Mouse (Mus musculus) erythroblast, embryonic 14.5 days (primary cell): ENCODE measurements around the gene Obp1b. TPM values are rescaled to one million over a fixed set of nuclear protein-coding genes. Genes with fewer than 3 reads are reported as not detected.
"Not testable (repeated sequence)": the region's sequence is repeated elsewhere in the genome, so short reads cannot be mapped to it uniquely, and the experiment has no call there.

ENCODE experiments used
- H3K27me3 ChIP-seq: 2 replicates; pipeline ENCODE4 v1.6.1; 2012; ENCODE audit warnings: inconsistent platforms; ENCODE audit not compliant: control insufficient read depth
- H3K36me3 ChIP-seq: 2 replicates; pipeline ENCODE4 v1.6.1; 2012; ENCODE audit warnings: mild to moderate bottlenecking, inconsistent platforms; ENCODE audit not compliant: control insufficient read depth
- H3K4me1 ChIP-seq: 2 replicates; pipeline ENCODE4 v1.6.1; 2012; ENCODE audit warnings: inconsistent platforms; ENCODE audit not compliant: control insufficient read depth
- H3K4me3 ChIP-seq: replicated peaks from 2 replicates; pipeline ENCODE3; 2012; ENCODE audit warnings: moderate library complexity, mild to moderate bottlenecking, inconsistent platforms
- H3K9me3 ChIP-seq: 2 replicates; pipeline ENCODE4 v1.6.1; 2012; ENCODE audit warnings: low read length, inconsistent platforms, mixed read lengths; ENCODE audit not compliant: control insufficient read depth
- GATA1 ChIP-seq: IDR thresholded peaks from 2 replicates; pipeline ENCODE4 v1.6.1; 2012; ENCODE audit warnings: low read length, inconsistent platforms, mixed read lengths
- TAL1 ChIP-seq: IDR thresholded peaks from 3 replicates; pipeline ENCODE4 v1.6.1; 2012; ENCODE audit warnings: low read length, inconsistent platforms, mixed read lengths
- polyA plus RNA-seq: library from polyadenylated mRNA; stranded (reverse); fragments of >175 nt; gene quantifications from 2 replicates; pipeline ENCODE4 v1.2.3, GENCODE M21; 2012

Obp1b gene
- not detected in 2 replicates for polyA plus RNA-seq

- H3K9me3 ChIP-seq, H3K27me3 ChIP-seq, H3K36me3 ChIP-seq, H3K4me1 ChIP-seq, H3K4me3 ChIP-seq: not testable (repeated sequence)
Observed at GRCm38 (mm10) chrX:78186477-78186876, at the start of gene Obp1b. Gene Obp1b (plus strand): TSS chrX:78186777.

- H3K4me1 ChIP-seq, H3K9me3 ChIP-seq, H3K36me3 ChIP-seq, H3K4me3 ChIP-seq, H3K27me3 ChIP-seq: not testable (repeated sequence)
Observed at GRCm38 (mm10) chrX:78202220-78202619, 15.6 kb downstream of the Obp1b start.

GRCm38 (mm10) chrX:78202829-78203228 is 16.3 kb downstream of the Obp1b start:
- no peaks in the 10 kb centered on the region for H3K4me1 ChIP-seq
- H3K36me3 ChIP-seq, result no peaks in the 10 kb centered on the region
- H3K9me3 ChIP-seq, result peaks cover 5% of the 10 kb centered on the region; the same call in 1 of the 2 replicates
- no peaks in the 10 kb centered on the region for H3K27me3 ChIP-seq
- no peak for TF ChIP-seq GATA1
- no peak for TF ChIP-seq TAL1
- no peak overlapping the region for H3K4me3 ChIP-seq

Other genes with a start within 250 kb of the Obp1b start
- not detected in 2 replicates for gene Obp1a, start 95.4 kb upstream of the Obp1b start, polyA plus RNA-seq
- not detected in 2 replicates for gene Gm5938, start 61.3 kb upstream of the Obp1b start, polyA plus RNA-seq
- not detected in 2 replicates for gene Gm14743, start 59.1 kb downstream of the Obp1b start, polyA plus RNA-seq
- not detected in 2 replicates for gene 4930480E11Rik, start 182.9 kb downstream of the Obp1b start, polyA plus RNA-seq